Mouse (Mus musculus) cerebellum, adult 2 months (tissue): ENCODE measurements at regions not wholly inside any gene's neighbourhood (a gene's known extent, or its start where the extent isn't known, plus 50 kb on each side); places are given as distances from the start of the nearest gene placed in this dataset.

ENCODE experiments used
- CTCF ChIP-seq: fragments of 200-500 bp; IDR thresholded peaks from 2 replicates; pipeline ENCODE4 v1.5.1; 2011; ENCODE audit warnings: low read depth, mild to moderate bottlenecking, control low read depth, low read length, moderate library complexity, borderline replicate concordance; ENCODE audit not compliant: insufficient read depth
- POLR2A ChIP-seq: fragments of 200-500 bp; IDR thresholded peaks from 2 replicates; pipeline ENCODE4 v1.6.1; 2011; ENCODE audit warnings: low read length, control low read depth, borderline replicate concordance; ENCODE audit not compliant: insufficient read depth

- TF ChIP-seq CTCF = no peak
- TF ChIP-seq POLR2A = no peak
Observed at GRCm38 (mm10) chr2:85280580-85280979, 58.5 kb downstream of the Olfr987 start.
